Mouse (Mus musculus) embryonic facial prominence, embryonic 12.5 days (tissue): ENCODE data around the gene Rhbdf2. TPM values are rescaled to one million over a fixed set of nuclear protein-coding genes. Genes with fewer than 3 reads are reported as not detected.
A peak's percentile ranks its signal among the peaks of the same experiment; 100 is the strongest.

Experiments used
- ATAC-seq: fragments of 200-750 bp; cut with Nextera tagmentation; 2 replicates; pipeline ENCODE4 v1.8.0; 2017; ENCODE audit not compliant: insufficient number of reproducible peaks, insufficient read depth, low FRiP score, low TSS enrichment
- H3K27ac ChIP-seq: fragments of 300-500 bp; sonication (generic); 2 replicates; pipeline ENCODE4 v1.5.1; 2016; ENCODE audit warnings: mild to moderate bottlenecking
- H3K27me3 ChIP-seq: fragments of 300-500 bp; sonication (generic); 2 replicates; pipeline ENCODE4 v1.6.1; 2016; ENCODE audit warnings: mild to moderate bottlenecking, moderate library complexity
- H3K36me3 ChIP-seq: fragments of 300-500 bp; sonication (generic); 2 replicates; pipeline ENCODE4 v1.6.1; 2016; ENCODE audit warnings: mild to moderate bottlenecking
- H3K4me1 ChIP-seq: fragments of 300-500 bp; sonication (generic); 2 replicates; pipeline ENCODE4 v1.6.1; 2016
- H3K4me2 ChIP-seq: fragments of 300-500 bp; sonication (generic); replicated peaks from 2 replicates; pipeline ENCODE4 v1.6.1; 2016; ENCODE audit warnings: mild to moderate bottlenecking, moderate library complexity
- H3K4me3 ChIP-seq: fragments of 300-500 bp; sonication (generic); 2 replicates; pipeline ENCODE4 v1.5.1; 2016; ENCODE audit warnings: mild to moderate bottlenecking
- H3K9ac ChIP-seq: fragments of 300-500 bp; sonication (generic); 2 replicates; pipeline ENCODE4 v1.6.1; 2016; ENCODE audit warnings: mild to moderate bottlenecking, moderate library complexity
- H3K9me3 ChIP-seq: fragments of 300-500 bp; sonication (generic); 2 replicates; pipeline ENCODE4 v1.6.1; 2016; ENCODE audit warnings: mild to moderate bottlenecking, moderate library complexity
- whole genome bisulfite sequencing: fragments of 180-500 bp; shearing (Covaris S2); methylation state at CpG from one replicate; pipeline ENCODE4 v1.1.7; 2016; 5-methylcytosine and 5-hydroxymethylcytosine counted together
- polyA plus RNA-seq: library from polyadenylated mRNA; unstranded; fragments of >200 nt; fragmentation: Nextera tagmentation; extraction: Ambion mirVana; gene quantifications from 2 replicates; pipeline ENCODE4 v1.2.1, GENCODE M21; 2016

Rhbdf2 gene
- polyA plus RNA-seq, 1 experiment from 2014 or later, result 4.7 TPM

DNA sequence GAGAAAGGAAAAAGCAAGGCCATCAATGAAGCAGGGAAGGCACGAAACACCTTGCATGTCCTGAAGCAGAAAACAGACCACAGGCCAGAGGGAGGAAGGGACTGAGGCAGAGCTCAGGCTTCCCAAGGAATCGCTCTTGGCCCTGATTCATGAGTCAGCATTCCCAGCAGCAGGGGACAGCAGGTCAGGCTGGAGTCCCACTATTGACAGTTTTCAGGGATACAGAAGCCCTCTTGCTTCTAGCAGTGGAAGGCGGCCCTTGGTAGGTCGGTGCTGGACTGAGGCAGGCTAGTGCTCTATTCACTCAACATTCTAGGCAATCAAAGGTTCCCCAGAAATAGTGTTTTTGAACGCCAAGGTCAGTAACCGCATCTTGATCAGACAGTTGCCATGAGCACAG, 52.3 kb downstream of the Rhbdf2 start:
- no peak overlapping the region for H3K9ac ChIP-seq
- no peak for ATAC-seq
- H3K4me1 ChIP-seq, result peaks cover 47% of the 10 kb centered on the region
- 55% methylated on average over 6 of the region's 6 CpGs for whole genome bisulfite sequencing
- no peak overlapping the region for H3K4me3 ChIP-seq
- H3K27ac ChIP-seq, result no peak overlapping the region
- H3K4me2 ChIP-seq, result no peak overlapping the region
- no peaks in the 10 kb centered on the region for H3K27me3 ChIP-seq
- H3K9me3 ChIP-seq, result no peaks in the 10 kb centered on the region
- H3K36me3 ChIP-seq, result no peaks in the 10 kb centered on the region

DNA sequence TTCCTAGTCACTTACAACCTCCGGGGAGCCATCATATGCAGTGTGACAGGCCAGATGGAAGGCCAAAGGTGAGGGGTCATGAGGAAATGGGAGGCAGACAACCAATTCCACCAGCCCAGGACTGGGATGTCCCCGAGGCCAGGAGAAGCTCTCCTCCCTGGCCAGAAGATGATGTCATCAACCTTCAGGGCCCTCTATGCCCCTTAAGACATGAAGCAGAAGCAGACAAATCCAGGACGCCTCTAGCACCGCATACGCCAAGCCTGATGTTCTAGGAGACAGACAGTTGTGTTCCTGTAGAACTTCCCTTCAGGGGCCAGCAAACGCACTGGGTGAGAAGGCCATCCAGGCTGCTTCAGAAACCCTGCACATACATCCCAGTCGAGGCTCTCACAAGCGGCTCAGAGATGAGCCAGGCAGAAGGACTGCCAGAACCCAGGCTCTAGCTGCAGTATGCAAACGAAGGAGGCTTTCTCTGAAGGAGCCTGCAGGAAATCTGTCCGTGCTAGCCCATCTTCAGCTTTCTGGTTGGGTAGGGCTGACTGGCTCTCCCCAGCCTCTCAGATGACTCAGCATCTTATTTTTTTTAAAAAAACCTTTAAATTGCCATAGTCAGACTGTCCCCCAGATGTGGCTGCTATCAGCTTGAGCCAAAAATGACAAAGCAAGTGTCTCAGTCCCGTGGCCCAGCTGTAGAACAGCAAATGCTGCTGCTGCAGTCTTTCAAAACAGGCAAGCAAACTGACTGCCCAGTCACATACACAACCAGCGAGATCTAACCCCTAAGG, 53.9 kb downstream of the Rhbdf2 start:
- Histone ChIP-seq H3K27ac (0 out of 2 replicates have a peak overlapping the region, but pooled peaks have one; percentile 7), H3K9ac (0 out of 2 replicates have a peak overlapping the region, but pooled peaks have one; percentile 2), H3K27me3 (no peaks in the 10 kb centered on the region), H3K9me3 (no peaks in the 10 kb centered on the region), H3K4me1 (peaks cover 42% of the 10 kb centered on the region), H3K36me3 (no peaks in the 10 kb centered on the region), H3K4me2 (no peak overlapping the region), H3K4me3 (no peak overlapping the region)
- 43% methylated on average over 12 of the region's 12 CpGs for WGBS
- ATAC-seq, result no peak

DNA sequence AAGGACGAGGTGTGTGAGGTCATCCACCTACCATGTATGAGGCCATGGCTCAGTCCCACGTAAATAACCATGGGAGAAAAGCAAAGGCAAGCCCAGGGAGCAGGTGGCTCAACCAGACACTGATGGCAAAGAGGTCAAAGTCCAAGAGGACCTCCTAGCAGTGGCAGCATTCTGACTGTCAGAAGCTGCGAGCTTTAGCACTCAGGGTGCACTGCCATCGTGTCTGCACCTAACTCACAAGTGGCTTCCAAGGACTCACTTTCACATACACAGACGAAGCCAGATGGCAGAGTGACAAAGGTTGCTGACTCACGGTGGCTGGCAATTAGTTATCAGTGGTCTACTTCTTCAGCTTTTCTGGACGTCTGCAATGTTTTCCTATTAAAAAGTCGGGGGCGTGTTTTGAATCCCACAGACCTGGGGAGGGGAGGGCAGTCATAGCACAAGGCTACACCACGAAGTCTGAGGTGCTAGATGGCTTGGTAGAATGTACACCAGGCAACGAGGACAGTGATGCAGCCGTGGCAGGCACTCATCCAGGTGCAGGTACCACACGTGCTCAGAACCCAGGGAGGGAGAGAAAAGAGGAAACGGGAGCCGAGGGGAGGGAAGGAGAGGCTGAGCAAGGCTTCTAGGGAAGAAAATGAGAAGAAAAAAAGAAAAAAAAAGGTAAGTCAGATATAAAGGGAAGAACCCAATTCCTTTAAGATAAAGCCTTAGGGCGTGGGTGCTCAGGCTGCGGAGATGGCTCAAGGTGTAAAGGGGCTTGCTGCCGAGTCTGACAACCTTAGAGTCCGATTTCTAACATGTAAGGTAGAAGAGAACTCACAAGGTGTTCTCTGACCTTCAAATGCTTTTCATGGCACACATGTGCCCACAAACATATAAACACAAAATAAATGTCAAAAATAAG, 54.8 kb downstream of the Rhbdf2 start:
- WGBS, result 84% methylated on average over 19 of the region's 19 CpGs
- Histone ChIP-seq H3K4me1 (peaks cover 42% of the 10 kb centered on the region), H3K36me3 (no peaks in the 10 kb centered on the region), H3K9me3 (no peaks in the 10 kb centered on the region), H3K27me3 (no peaks in the 10 kb centered on the region), H3K9ac (no peak overlapping the region), H3K27ac (no peak overlapping the region), H3K4me2 (no peak overlapping the region), H3K4me3 (no peak overlapping the region)
- no peak for ATAC-seq

DNA sequence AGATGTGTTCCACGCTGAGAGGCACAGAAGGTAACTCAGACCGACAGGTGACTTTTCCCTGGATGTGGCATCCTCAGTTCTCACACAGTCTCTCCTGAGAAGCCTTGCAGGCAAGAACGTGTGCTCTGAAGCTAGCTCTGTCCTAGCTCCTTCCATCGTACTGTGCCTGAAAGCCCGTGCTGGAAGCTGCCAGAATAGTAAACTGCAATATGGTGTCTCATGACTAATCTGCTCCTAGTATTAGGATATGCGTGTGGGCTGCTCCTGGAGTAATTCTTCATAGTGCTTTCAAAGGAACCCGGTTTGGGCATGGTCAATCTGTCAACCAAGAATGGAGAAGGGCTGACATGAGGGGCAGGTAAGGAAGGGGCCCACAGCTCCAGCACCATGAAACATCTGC, 56.0 kb downstream of the Rhbdf2 start:
- Histone ChIP-seq H3K4me1 (peaks cover 31% of the 10 kb centered on the region), H3K9ac (no peak overlapping the region), H3K4me3 (no peak overlapping the region), H3K4me2 (no peak overlapping the region), H3K36me3 (no peaks in the 10 kb centered on the region), H3K27me3 (no peaks in the 10 kb centered on the region), H3K27ac (no peak overlapping the region), H3K9me3 (no peaks in the 10 kb centered on the region)
- 87% methylated on average over 7 of the region's 7 CpGs for whole genome bisulfite sequencing
- no peak for ATAC-seq

DNA sequence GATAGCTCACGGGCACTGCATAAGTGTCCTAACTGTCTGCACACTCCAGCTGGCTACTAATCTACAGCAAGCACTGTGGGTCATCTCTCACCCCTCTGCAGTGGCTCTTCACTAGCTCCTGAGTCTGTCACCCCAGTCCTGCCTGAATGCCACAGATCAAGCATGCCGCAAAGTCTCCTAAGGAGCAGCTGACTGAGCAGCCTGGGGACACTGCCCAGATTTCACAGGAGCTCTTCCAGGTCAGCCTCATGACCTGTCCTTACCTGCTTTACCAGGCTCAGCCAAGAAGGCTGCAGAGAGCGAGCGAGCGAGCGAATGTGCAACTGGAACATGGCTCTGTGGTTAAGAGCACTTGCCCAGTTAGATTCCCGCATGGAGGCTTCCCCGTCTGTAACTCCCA, 59.3 kb downstream of the Rhbdf2 start:
- Histone ChIP-seq H3K4me1 (0 out of 2 replicates have a peak, but pooled peaks cover 4% of the 10 kb centered on the region), H3K27me3 (no peaks in the 10 kb centered on the region), H3K36me3 (no peaks in the 10 kb centered on the region), H3K27ac (no peak overlapping the region), H3K4me3 (no peak overlapping the region), H3K4me2 (no peak overlapping the region), H3K9me3 (no peaks in the 10 kb centered on the region), H3K9ac (no peak overlapping the region)
- WGBS, result 86% methylated on average over 8 of the region's 8 CpGs
- no peak for ATAC-seq

DNA sequence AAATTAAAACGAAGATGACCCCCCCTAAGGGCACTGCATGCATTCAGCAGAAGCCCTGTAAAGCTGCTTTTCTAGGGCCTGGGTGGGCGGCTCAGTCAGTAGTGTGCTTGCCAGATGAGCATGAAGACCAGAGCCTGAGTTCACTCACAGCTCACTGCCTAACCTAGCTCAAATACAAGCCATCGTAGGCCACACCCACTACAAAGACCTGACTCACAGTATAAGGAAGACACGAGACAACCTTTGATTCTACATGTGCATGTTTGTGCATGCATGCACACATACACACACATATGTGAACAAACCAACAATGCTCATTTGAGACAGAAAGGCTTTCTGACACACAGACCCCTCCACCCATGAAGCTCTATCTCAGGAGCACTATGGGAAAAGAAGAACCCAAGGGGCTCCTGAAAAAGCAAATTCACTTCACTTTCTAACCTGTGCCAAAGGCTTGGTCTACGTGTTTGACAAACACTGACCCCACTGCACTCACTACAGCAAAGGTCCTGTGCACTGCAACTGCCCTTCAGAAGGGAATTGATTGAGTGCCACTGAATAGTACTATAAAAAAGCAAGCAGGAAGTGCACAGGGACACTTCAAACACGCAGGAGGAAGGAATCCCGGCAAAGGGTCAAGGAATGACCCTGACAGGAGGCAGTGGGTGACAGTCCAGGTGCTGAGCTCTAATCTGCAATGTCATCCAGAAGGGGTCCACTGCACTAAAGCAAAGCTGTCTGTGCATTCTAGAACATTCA, 61.4 kb downstream of the Rhbdf2 start:
- no peak overlapping the region for H3K9ac ChIP-seq
- no peak overlapping the region for H3K27ac ChIP-seq
- H3K27me3 ChIP-seq, result no peaks in the 10 kb centered on the region
- H3K4me1 ChIP-seq, result no peaks in the 10 kb centered on the region
- no peak for ATAC-seq
- no peaks in the 10 kb centered on the region for H3K9me3 ChIP-seq
- no peak overlapping the region for H3K4me3 ChIP-seq
- H3K4me2 ChIP-seq, result no peak overlapping the region
- WGBS, result 69% methylated on average over 7 of the region's 7 CpGs
- H3K36me3 ChIP-seq, result no peaks in the 10 kb centered on the region

DNA sequence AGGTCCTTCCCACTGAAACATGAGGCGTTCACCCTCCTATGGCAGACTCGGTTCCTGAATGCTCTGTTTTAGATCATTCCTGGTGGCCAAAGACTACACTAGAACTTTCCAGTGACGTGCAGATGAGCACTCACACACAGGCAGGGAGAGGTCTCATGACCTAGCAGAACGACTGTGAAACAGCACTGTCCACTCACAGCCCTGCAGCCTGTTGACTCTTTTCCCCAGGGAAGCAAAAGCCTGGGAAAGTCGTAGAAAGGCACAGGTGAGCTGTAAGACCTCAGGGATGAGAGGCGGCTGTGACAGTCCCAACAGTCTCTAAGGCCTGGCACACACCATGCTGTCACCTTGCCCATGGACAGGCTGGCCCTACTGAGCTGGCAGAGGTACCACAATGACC, 70.5 kb downstream of the Rhbdf2 start:
- no peak for ATAC-seq
- peaks cover 17% of the 10 kb centered on the region for H3K4me1 ChIP-seq

DNA sequence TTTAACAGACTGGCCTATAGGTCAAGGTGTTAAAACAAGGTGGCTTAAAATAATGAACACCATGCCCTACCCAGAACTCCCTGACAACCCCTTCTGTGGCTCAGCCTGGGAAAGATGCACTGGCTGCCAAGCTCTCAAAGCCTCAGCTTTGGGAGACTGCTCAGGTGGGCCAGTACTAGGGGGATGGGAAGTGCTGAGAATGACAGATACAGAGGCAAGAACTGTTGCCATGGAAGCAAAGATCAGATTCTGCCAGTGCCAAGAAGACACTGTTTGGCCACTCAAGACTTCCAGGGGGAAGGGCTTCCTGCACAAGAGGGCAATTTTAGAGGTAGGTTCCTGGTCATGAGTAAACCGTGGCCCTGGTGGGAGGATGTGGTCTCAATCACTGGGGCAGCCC, 71.2 kb downstream of the Rhbdf2 start:
- ATAC-seq, result no peak
- H3K4me3 ChIP-seq, result no peak overlapping the region
- no peak overlapping the region for H3K27ac ChIP-seq
- peaks cover 25% of the 10 kb centered on the region for H3K4me1 ChIP-seq
- H3K9me3 ChIP-seq, result no peaks in the 10 kb centered on the region
- H3K9ac ChIP-seq, result no peak overlapping the region
- no peaks in the 10 kb centered on the region for H3K36me3 ChIP-seq
- no peak overlapping the region for H3K4me2 ChIP-seq
- H3K27me3 ChIP-seq, result no peaks in the 10 kb centered on the region
- 81% methylated on average over 1 of the region's 1 CpGs for WGBS

More for the DNA sequence above, 70.5 kb downstream of the Rhbdf2 start:
- H3K9ac ChIP-seq, result no peak overlapping the region
- H3K27ac ChIP-seq, result no peak overlapping the region
- H3K4me3 ChIP-seq, result no peak overlapping the region
- H3K27me3 ChIP-seq, result no peaks in the 10 kb centered on the region
- 60% methylated on average over 6 of the region's 6 CpGs for WGBS
- no peaks in the 10 kb centered on the region for H3K36me3 ChIP-seq
- H3K4me2 ChIP-seq, result no peak overlapping the region
- H3K9me3 ChIP-seq, result no peaks in the 10 kb centered on the region

DNA sequence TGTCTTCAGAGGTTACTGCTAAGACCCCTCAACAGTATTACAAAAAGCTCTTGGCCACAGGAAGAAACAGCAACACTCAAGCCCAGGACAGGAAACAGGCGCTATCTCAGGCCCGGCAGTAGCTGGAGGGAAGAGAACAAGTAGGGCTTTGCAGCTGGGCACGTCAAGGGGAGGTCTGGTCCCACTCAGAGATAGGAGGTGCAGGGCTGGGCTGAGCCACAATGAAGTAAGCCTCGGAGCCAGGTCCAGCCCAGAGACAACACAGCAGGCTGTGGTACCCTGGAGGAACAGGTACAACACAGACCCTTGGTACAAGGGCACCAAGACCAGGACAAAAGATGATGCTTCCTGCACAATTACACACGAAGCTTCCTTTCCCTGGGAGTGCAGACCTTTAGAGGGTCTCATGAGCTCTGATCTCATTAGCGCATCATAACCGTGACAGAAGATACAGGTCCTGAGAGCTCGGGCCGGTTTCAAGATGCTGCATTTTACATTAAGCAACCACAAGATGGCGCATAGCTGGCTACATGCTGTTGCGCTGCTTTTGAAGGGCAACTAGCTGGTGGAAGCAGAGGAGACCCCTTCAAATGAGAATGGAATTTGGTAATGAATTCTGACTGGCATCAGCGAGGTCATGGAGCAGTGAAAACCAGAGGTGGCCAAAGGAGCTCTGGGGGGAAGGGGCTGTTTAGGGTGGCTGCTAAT, 72.5 kb downstream of the Rhbdf2 start:
- H3K4me2 ChIP-seq, result no peak overlapping the region
- 46% methylated on average over 12 of the region's 12 CpGs for WGBS
- no peaks in the 10 kb centered on the region for H3K9me3 ChIP-seq
- H3K36me3 ChIP-seq, result no peaks in the 10 kb centered on the region
- peaks cover 32% of the 10 kb centered on the region for H3K4me1 ChIP-seq
- no peak overlapping the region for H3K9ac ChIP-seq
- no peak overlapping the region for H3K4me3 ChIP-seq
- ATAC-seq, result no peak
- no peak overlapping the region for H3K27ac ChIP-seq
- H3K27me3 ChIP-seq, result no peaks in the 10 kb centered on the region

DNA sequence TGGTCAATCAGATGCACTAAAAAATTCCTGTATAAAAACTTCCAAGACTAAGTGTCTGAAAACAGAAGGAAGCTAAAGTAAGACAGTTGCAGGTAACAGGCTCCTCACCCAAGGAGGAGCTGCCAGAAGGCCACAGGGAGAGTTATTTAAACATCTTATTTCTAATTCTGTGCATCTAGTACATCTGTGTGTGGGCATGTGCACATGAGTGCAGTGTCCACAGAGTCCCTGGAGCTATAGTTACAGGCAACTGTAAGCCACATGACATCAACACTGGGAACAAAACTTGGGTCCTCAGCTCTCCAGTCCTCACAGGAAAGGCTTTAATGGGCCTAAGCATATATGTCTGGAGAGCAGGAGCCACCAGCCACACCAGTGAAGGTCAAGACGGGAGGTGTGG, 74.6 kb downstream of the Rhbdf2 start:
- Histone ChIP-seq H3K4me3 (no peak overlapping the region), H3K9ac (no peak overlapping the region), H3K27me3 (no peaks in the 10 kb centered on the region), H3K36me3 (peaks cover 12% of the 10 kb centered on the region; the same call in 1 of the 2 replicates), H3K9me3 (no peaks in the 10 kb centered on the region), H3K4me1 (peaks cover 28% of the 10 kb centered on the region), H3K27ac (no peak overlapping the region), H3K4me2 (no peak overlapping the region)
- ATAC-seq, result no peak
- WGBS, result 87% methylated on average over 1 of the region's 1 CpGs

DNA sequence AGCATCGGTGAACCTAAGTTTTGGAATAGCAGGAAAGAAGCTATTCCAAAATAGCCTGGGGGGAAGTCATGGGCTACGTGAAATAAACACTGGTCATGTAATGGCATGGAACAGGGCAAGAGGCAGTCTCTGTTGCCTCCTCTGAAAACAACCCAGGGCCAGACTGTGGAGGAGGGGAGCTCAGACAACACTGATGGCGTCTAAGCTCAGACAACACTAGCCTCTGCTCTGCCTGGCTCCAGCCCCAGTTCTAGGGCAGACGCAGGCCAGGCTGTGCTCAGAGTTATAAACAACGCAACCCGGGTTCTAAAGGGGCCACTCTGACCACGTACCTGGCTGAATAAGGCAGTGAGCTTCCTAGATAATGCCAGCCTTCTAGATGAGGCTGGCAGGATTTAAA, 76.1 kb downstream of the Rhbdf2 start:
- 50% methylated on average over 7 of the region's 7 CpGs for WGBS
- Histone ChIP-seq H3K27ac (peak overlapping the region; percentile 55; the same call in 1 of the 2 replicates), H3K9me3 (no peaks in the 10 kb centered on the region), H3K4me1 (peaks cover 22% of the 10 kb centered on the region), H3K27me3 (no peaks in the 10 kb centered on the region), H3K4me2 (no peak overlapping the region), H3K9ac (no peak overlapping the region), H3K4me3 (no peak overlapping the region), H3K36me3 (peaks cover 24% of the 10 kb centered on the region)
- no peak for ATAC-seq
